ENCODE assay signal across 13 mouse cellular contexts in genomic region chr17:49526566-49526965, GRCm38 (mm10). TPM values are rescaled to one million over a fixed set of nuclear protein-coding genes. Genes with fewer than 3 reads are reported as not detected.
"Had no signal": no experiment of that assay in that cellular context is flagged by ENCODE, and none has a peak within 500 bp of the region (broad histone marks: within the 10 kb centered on the region; RNA-seq: fewer than 3 reads in every experiment).

No protein-coding gene starts in this region.

- DNase-seq: liver, postnatal 0 days; lung, adult 2 months; lung, postnatal 14 days; lung, postnatal 36 days; right cerebral cortex, postnatal 14 days; thymus, adult 2 months; thymus, postnatal 25 days; thymus, postnatal 4 days had no signal

- ATAC-seq: liver, postnatal 0 days; lung, postnatal 0 days; midbrain, embryonic 13.5 days; midbrain, embryonic 15.5 days had no signal

RNA-seq across cellular contexts. Expression of gene Daam2, which starts 37.6 kb away (rescaled TPM):
- total RNA-seq: megakaryocyte progenitor cell, adult 5-6 weeks; neutrophil, adult 5-6 weeks had no signal
